Mouse (Mus musculus) frontal cortex, adult (tissue): ENCODE data around the gene Anxa5.

Source experiments
- ATAC-seq: cut with Nextera tagmentation; 2 replicates; pipeline ENCODE4 v1.9.2; 2017; ENCODE audit warnings: mild to moderate bottlenecking, moderate library complexity, mixed read lengths; ENCODE audit not compliant: low TSS enrichment

Anxa5 gene

GRCm38 (mm10) chr3:36475532-36476087 is at the start of gene Anxa5, which contains the start of gene 1810062G17Rik:
Gene Anxa5 (minus strand): TSS chr3:36475894.
Gene 1810062G17Rik (plus strand): TSS chr3:36475937.
- peak; percentile 76 for ATAC-seq

- ATAC-seq: peak; percentile 53
These were observed 48.8 kb upstream of the Anxa5 start for GRCm38 (mm10) chr3:36524466-36524865.

- ATAC-seq: no peak
These were observed 46.4 kb upstream of the Anxa5 start for GRCm38 (mm10) chr3:36522137-36522536.

- peak; percentile 54 for ATAC-seq
These were observed 45.7 kb upstream of the Anxa5 start, which contains the start of gene Gm11549 for GRCm38 (mm10) chr3:36521073-36522060. Gene Gm11549 (minus strand): TSS chr3:36521813.

GRCm38 (mm10) chr3:36516196-36516595 is 40.5 kb upstream of the Anxa5 start:
- peak; percentile 84 for ATAC-seq

- no peak for ATAC-seq
These were observed 35.8 kb upstream of the Anxa5 start for GRCm38 (mm10) chr3:36511491-36511890.

- ATAC-seq: 0 out of 2 replicates have a peak, but pooled peaks have one; percentile 31
These were observed 30.4 kb upstream of the Anxa5 start for GRCm38 (mm10) chr3:36505809-36506735.

- ATAC-seq: no peak
These were observed 29.6 kb upstream of the Anxa5 start for GRCm38 (mm10) chr3:36505306-36505705.

GRCm38 (mm10) chr3:36501546-36501945 is 25.9 kb upstream of the Anxa5 start:
- no peak for ATAC-seq

GRCm38 (mm10) chr3:36500976-36501375 is 25.3 kb upstream of the Anxa5 start:
- peak; percentile 20; the same call in 1 of the 2 replicates for ATAC-seq

GRCm38 (mm10) chr3:36499418-36499817 is 23.7 kb upstream of the Anxa5 start:
- ATAC-seq: no peak

- no peak for ATAC-seq
These were observed 22.5 kb upstream of the Anxa5 start for GRCm38 (mm10) chr3:36498224-36498623.

- ATAC-seq: peak; percentile 87
These were observed 21.1 kb upstream of the Anxa5 start for GRCm38 (mm10) chr3:36496746-36497145.

GRCm38 (mm10) chr3:36496273-36496672 is 20.6 kb upstream of the Anxa5 start:
- ATAC-seq: no peak

GRCm38 (mm10) chr3:36495436-36495835 is 19.7 kb upstream of the Anxa5 start:
- peak; percentile 69 for ATAC-seq

- ATAC-seq: no peak
These were observed 18.9 kb upstream of the Anxa5 start for GRCm38 (mm10) chr3:36494613-36495012.

- ATAC-seq: 0 out of 2 replicates have a peak, but pooled peaks have one; percentile 24
These were observed 18.1 kb upstream of the Anxa5 start for GRCm38 (mm10) chr3:36493641-36494283.

- no peak for ATAC-seq
These were observed 17.2 kb upstream of the Anxa5 start for GRCm38 (mm10) chr3:36492716-36493391.

GRCm38 (mm10) chr3:36491535-36491934 is 15.8 kb upstream of the Anxa5 start:
- no peak for ATAC-seq

- no peak for ATAC-seq
These were observed 13.9 kb upstream of the Anxa5 start for GRCm38 (mm10) chr3:36489590-36489910.
